Mouse (Mus musculus) heart, embryonic 15.5 days (tissue): ENCODE data around the gene Dcps. TPM values are rescaled to one million over a fixed set of nuclear protein-coding genes. Genes with fewer than 3 reads are reported as not detected.

ENCODE experiments used
- polyA plus RNA-seq: library from polyadenylated mRNA; unstranded; fragments of >200 nt; fragmentation: Nextera tagmentation; extraction: Ambion mirVana; gene quantifications from 2 replicates; pipeline ENCODE4 v1.2.1, GENCODE M21; 2015

Gene Dcps
- polyA plus RNA-seq, 1 experiment from 2014 or later = 54.6 TPM

Other genes with a start within 250 kb of the Dcps start
- gene St3gal4, start 56.8 kb downstream of the Dcps start, polyA plus RNA-seq = 22.3 and 23.0 TPM in 2 replicates
- gene Srpr, start 24.1 kb upstream of the Dcps start, polyA plus RNA-seq = 89.5 and 96.8 TPM in 2 replicates
- gene Tirap, start 24.2 kb upstream of the Dcps start, polyA plus RNA-seq = 7.6 and 9.8 TPM in 2 replicates
- 65.8 and 67.0 TPM in 2 replicates for gene Foxred1, start 35.0 kb upstream of the Dcps start, polyA plus RNA-seq
- 23.2 and 26.3 TPM in 2 replicates for gene Fam118b, start 91.7 kb upstream of the Dcps start, polyA plus RNA-seq
- 20.2 and 23.4 TPM in 2 replicates for gene Rpusd4, start 91.8 kb upstream of the Dcps start, polyA plus RNA-seq
- gene Cdon, start 245.1 kb upstream of the Dcps start, polyA plus RNA-seq = 6.8 and 7.5 TPM in 2 replicates